Mouse (Mus musculus): ENCODE measurements around the gene Nod1.

GRCm38 (mm10) chr6:54926899-54927298, 45.5 kb downstream of the Nod1 start:
- TF ChIP-seq POLR2A (IDR thresholded peaks at IDR 0.05; ENCODE audit: borderline replicate concordance, control insufficient read depth, low read depth, low read length): no peak
- no peak for TF ChIP-seq CTCF (IDR thresholded peaks at IDR 0.05; ENCODE audit: control insufficient read depth, insufficient read depth, low read length)
